Mouse (Mus musculus): Measurements from ENCODE around the gene Fam155a. TPM values are rescaled to one million over a fixed set of nuclear protein-coding genes. Genes with fewer than 3 reads are reported as not detected.

The Fam155a gene
- polyA plus RNA-seq, 1 experiment from 2014 or later: 0.41 TPM

DNA sequence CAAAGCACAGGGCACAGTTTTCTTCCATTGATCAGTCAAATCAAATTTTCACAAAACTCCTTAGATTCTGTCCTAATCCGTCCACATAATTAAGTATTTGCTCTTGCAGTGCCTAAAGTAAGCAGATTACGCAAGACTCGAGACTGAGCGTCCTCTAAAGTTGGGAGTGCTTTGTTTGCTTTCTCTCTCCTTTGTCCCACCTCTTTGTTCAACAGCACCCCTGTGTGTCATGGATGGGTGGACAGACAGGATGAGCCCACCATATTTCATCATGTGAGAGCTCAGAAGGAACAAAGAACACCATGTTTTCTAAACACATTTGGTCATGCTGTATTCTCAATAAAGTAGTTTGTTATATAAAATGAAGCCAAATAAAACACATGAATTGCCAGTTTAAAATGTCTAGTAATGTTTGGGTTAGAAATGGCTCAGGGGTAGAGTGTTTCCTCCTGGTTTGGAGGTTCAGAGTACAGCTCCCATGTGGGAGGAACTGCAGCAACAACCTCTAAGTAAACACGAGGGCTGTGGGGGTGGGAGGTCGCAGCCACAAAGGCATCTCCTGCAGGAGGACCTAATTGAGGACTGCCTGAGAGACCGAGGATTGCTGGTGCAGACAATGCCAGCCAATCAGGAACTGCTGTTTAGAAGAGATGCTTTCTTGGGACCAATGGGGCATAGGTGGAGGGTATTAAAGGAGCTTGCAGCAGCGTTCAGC, 482.8 kb downstream of the Fam155a start:
- DNase-seq (ENCODE audit: low spot score) (no peak), ATAC-seq (replicated peaks; ENCODE audit: low FRiP score) (no peak)
- no peaks in the 10 kb centered on the region for H3K27me3 ChIP-seq (replicated peaks; ENCODE audit: control insufficient read depth, insufficient read depth, low read length)
- no peak overlapping the region for H3K4me3 ChIP-seq (ENCODE audit: low read depth, low read length)
- no peak overlapping the region for H3K27ac ChIP-seq (ENCODE audit: low read depth, low read length)
- no peaks in the 10 kb centered on the region for H3K4me1 ChIP-seq (replicated peaks; ENCODE audit: control insufficient read depth, insufficient read depth, low read length)
- H3K9me3 ChIP-seq (ENCODE audit: control insufficient read depth, low read length): no peaks in the 10 kb centered on the region
- H3K36me3 ChIP-seq (ENCODE audit: control insufficient read depth, insufficient read depth, low read length): no peaks in the 10 kb centered on the region
- H3K9ac ChIP-seq (ENCODE audit: low read depth, low read length): no peak overlapping the region
- no peak overlapping the region for H3K4me2 ChIP-seq
- WGBS: 55% methylated on average over 8 of the region's 8 CpGs

DNA sequence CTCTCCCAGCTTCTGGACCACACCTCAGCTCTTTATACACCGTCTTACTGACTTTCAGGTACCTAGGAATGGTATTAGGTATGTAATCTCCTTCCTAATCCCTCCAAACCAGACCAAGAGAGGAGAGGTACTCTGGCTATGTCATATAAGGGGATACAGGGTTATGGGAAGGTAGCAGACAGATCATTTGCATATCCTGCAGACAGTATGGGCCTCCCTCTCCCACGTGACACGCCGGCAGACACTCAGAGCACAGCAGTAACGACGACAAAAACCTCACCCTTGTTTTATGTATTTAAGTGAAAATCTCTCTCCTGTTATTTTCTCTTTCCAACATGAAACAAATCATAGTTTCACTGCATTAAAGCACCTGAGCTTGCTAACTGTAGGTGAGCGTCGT, 496.8 kb downstream of the Fam155a start:
- Histone ChIP-seq H3K27ac (ENCODE audit: low read depth, low read length) (no peak overlapping the region), H3K36me3 (ENCODE audit: control insufficient read depth, insufficient read depth, low read length) (no peaks in the 10 kb centered on the region), H3K4me1 (replicated peaks; ENCODE audit: control insufficient read depth, insufficient read depth, low read length) (no peaks in the 10 kb centered on the region), H3K4me3 (ENCODE audit: low read depth, low read length) (no peak overlapping the region), H3K9ac (ENCODE audit: low read depth, low read length) (no peak overlapping the region), H3K9me3 (ENCODE audit: control insufficient read depth, low read length) (no peaks in the 10 kb centered on the region), H3K4me2 (no peak overlapping the region), H3K27me3 (replicated peaks; ENCODE audit: control insufficient read depth, insufficient read depth, low read length) (no peaks in the 10 kb centered on the region)
- ATAC-seq (replicated peaks; ENCODE audit: low FRiP score) (no peak), DNase-seq (ENCODE audit: low spot score) (no peak)
- WGBS: 78% methylated on average over 8 of the region's 8 CpGs

DNA sequence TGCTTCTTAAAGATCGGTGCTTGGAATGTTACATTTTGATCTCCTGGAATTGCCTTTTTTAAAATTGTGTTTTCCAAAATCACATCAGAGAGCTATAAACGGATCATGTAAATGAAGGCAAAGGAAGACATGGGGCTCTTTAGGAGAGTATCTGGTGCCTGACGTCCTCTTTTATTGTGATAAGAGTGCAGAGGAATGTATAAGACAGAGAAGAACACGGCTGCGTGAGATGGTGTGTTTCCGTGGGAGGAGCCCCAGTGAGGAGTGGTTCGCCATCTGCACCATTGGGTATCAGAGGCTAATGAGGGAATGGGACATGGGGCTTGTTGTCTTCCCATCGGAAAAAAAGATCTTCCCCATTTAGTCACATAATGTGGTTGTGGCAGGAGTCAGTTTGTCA, 506.6 kb downstream of the Fam155a start:
- ATAC-seq (replicated peaks; ENCODE audit: low FRiP score): no peak
- no peaks in the 10 kb centered on the region for H3K36me3 ChIP-seq (ENCODE audit: control insufficient read depth, insufficient read depth, low read length)
- 76% methylated on average over 8 of the region's 8 CpGs for WGBS

DNA sequence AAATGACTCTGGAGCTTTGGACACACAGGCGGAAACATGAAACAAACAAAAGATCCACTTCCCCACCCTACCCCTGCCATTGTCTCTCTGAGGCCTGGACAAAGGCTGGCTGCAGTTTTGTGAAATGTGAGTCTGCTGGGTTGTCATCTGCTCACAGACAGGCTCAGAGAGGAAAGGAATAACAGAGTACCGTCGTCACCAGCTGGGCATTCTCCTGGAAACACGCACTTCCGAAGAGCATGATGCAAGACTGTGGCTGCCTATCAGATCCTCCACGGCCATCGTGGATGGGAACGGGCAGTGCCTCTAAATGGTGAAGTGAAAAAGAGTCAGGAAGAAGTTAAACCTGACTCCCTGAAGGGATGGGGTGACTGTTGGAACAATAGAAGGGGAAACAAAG, 509.4 kb downstream of the Fam155a start:
- Histone ChIP-seq H3K4me3 (ENCODE audit: low read depth, low read length) (no peak overlapping the region), H3K27ac (ENCODE audit: low read depth, low read length) (no peak overlapping the region), H3K4me1 (replicated peaks; ENCODE audit: control insufficient read depth, insufficient read depth, low read length) (no peaks in the 10 kb centered on the region), H3K36me3 (ENCODE audit: control insufficient read depth, insufficient read depth, low read length) (no peaks in the 10 kb centered on the region), H3K9me3 (ENCODE audit: control insufficient read depth, low read length) (no peaks in the 10 kb centered on the region), H3K27me3 (replicated peaks; ENCODE audit: control insufficient read depth, insufficient read depth, low read length) (no peaks in the 10 kb centered on the region), H3K4me2 (no peak overlapping the region), H3K9ac (ENCODE audit: low read depth, low read length) (no peak overlapping the region)
- ATAC-seq (replicated peaks; ENCODE audit: low FRiP score): no peak
- no peak for DNase-seq (ENCODE audit: low spot score)
- WGBS: 66% methylated on average over 8 of the region's 8 CpGs

More for the DNA sequence above, 506.6 kb downstream of the Fam155a start:
- H3K9me3 ChIP-seq (ENCODE audit: control insufficient read depth, low read length): no peaks in the 10 kb centered on the region
- no peak overlapping the region for H3K27ac ChIP-seq (ENCODE audit: low read depth, low read length)
- no peak overlapping the region for H3K4me2 ChIP-seq
- DNase-seq (ENCODE audit: low spot score): no peak
- no peaks in the 10 kb centered on the region for H3K4me1 ChIP-seq (replicated peaks; ENCODE audit: control insufficient read depth, insufficient read depth, low read length)
- H3K27me3 ChIP-seq (replicated peaks; ENCODE audit: control insufficient read depth, insufficient read depth, low read length): no peaks in the 10 kb centered on the region
- H3K9ac ChIP-seq (ENCODE audit: low read depth, low read length): no peak overlapping the region
- H3K4me3 ChIP-seq (ENCODE audit: low read depth, low read length): no peak overlapping the region

DNA sequence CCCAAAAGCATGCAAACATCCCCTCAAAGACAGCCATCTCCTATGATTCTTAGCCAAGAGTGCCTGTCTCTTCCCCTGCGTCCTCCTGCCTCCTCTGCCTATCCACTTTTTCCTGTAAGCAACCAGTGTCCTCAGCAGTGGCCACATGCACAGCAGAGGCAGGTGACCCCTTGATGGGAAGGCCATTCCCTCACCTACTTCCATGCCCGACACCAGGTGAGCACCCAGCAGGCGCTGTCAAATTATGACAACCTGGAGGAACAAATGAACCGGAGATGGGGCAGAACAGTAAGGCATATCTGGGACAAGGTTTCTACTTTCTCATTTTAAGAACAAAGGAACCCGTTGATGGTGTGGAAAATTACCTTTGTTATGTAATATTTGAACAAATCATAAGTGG, 515.6 kb downstream of the Fam155a start:
- Histone ChIP-seq H3K4me3 (ENCODE audit: low read depth, low read length) (no peak overlapping the region), H3K36me3 (ENCODE audit: control insufficient read depth, insufficient read depth, low read length) (no peaks in the 10 kb centered on the region), H3K4me1 (replicated peaks; ENCODE audit: control insufficient read depth, insufficient read depth, low read length) (no peaks in the 10 kb centered on the region), H3K9me3 (ENCODE audit: control insufficient read depth, low read length) (no peaks in the 10 kb centered on the region), H3K27ac (ENCODE audit: low read depth, low read length) (no peak overlapping the region), H3K9ac (ENCODE audit: low read depth, low read length) (no peak overlapping the region), H3K4me2 (no peak overlapping the region), H3K27me3 (replicated peaks; ENCODE audit: control insufficient read depth, insufficient read depth, low read length) (no peaks in the 10 kb centered on the region)
- DNase-seq (ENCODE audit: low spot score) (no peak), ATAC-seq (replicated peaks; ENCODE audit: low FRiP score) (no peak)
- WGBS: 79% methylated on average over 5 of the region's 5 CpGs

DNA sequence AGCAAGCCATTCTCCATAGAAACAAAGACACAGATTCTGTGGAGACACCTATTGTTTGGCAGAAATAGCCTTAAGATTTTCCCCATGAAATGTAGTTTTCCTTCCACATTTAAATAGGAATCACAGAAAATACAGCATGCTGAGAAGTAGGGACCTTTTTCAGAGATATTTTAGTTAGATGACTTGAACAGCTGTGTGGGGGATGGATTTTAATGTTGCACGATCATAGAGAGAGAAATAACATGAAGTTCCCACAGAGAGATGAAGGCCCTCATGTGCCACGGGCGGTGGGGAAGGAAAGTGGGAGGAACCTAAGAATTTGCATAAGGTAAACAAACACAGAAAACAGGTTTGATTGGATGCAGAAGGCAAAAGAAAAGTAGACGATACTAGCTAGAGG, 518.0 kb downstream of the Fam155a start:
- H3K27me3 ChIP-seq (replicated peaks; ENCODE audit: control insufficient read depth, insufficient read depth, low read length): no peaks in the 10 kb centered on the region
- H3K4me3 ChIP-seq (ENCODE audit: low read depth, low read length): no peak overlapping the region
- WGBS: 69% methylated on average over 4 of the region's 4 CpGs
- no peaks in the 10 kb centered on the region for H3K9me3 ChIP-seq (ENCODE audit: control insufficient read depth, low read length)
- H3K4me1 ChIP-seq (replicated peaks; ENCODE audit: control insufficient read depth, insufficient read depth, low read length): no peaks in the 10 kb centered on the region
- no peak overlapping the region for H3K9ac ChIP-seq (ENCODE audit: low read depth, low read length)
- H3K27ac ChIP-seq (ENCODE audit: low read depth, low read length): no peak overlapping the region
- ATAC-seq (replicated peaks; ENCODE audit: low FRiP score) (no peak), DNase-seq (ENCODE audit: low spot score) (no peak)
- H3K4me2 ChIP-seq: no peak overlapping the region
- H3K36me3 ChIP-seq (ENCODE audit: control insufficient read depth, insufficient read depth, low read length): no peaks in the 10 kb centered on the region

DNA sequence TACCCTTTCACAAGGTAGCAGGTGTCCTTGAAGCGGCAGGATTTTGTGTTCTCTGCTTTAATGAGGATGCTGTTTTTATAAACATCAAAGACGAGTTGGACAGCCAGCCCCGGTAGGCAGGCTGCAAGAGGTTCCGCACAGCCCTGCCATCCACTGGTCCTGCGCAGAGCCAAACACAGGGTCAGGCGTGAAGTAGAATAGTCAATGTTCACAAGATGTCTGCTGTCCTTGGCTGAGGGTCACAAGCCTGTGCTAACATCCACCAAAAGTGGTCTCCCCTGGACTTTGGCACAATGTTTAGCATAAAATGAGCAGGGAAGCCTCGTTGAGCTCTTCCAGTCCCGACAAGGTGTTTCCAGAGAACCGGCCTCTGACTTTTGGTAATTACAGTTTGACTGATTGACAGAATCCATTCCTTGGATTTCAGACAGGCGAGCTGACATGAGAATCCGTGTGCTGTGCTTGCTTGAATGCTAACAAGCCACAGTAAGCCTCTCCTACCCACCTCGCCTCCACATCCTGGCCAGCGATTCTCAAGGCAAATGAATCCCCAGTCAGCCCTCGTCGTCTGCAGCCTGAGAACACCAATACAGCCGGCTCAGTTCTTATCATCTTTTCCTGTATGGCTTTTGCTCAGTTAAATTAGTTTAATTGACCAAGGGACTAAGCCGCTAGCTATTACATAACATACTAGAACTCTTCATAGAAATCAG, 522.7 kb downstream of the Fam155a start:
- H3K4me3 ChIP-seq (ENCODE audit: low read depth, low read length): no peak overlapping the region
- no peak for DNase-seq (ENCODE audit: low spot score)
- 69% methylated on average over 17 of the region's 17 CpGs for WGBS

DNA sequence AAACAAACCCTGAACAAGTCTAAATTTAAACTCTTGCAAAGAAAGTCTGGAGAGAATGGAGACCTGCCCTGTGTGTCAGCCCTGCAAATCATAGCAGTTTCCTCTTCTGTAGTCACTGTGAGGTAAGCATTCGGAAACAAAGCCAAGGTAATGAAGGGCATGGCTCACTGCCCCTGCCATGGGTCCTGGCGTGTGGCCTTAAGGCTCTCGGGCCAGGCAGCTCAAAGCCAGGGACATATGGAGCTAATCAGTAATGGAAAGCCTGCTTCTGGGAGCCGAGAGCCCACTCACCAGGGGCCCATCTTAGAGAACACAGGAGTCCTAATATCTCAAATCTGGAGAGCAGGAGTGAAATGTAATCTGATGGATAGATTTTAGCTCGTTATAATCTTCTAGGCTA, 525.0 kb downstream of the Fam155a start:
- DNase-seq (ENCODE audit: low spot score) (no peak), ATAC-seq (replicated peaks; ENCODE audit: low FRiP score) (no peak)
- Histone ChIP-seq H3K9me3 (ENCODE audit: control insufficient read depth, low read length) (no peaks in the 10 kb centered on the region), H3K9ac (ENCODE audit: low read depth, low read length) (no peak overlapping the region), H3K4me2 (no peak overlapping the region), H3K27me3 (replicated peaks; ENCODE audit: control insufficient read depth, insufficient read depth, low read length) (no peaks in the 10 kb centered on the region), H3K4me3 (ENCODE audit: low read depth, low read length) (no peak overlapping the region), H3K4me1 (replicated peaks; ENCODE audit: control insufficient read depth, insufficient read depth, low read length) (no peaks in the 10 kb centered on the region), H3K36me3 (ENCODE audit: control insufficient read depth, insufficient read depth, low read length) (no peaks in the 10 kb centered on the region), H3K27ac (ENCODE audit: low read depth, low read length) (no peak overlapping the region)
- 56% methylated on average over 5 of the region's 5 CpGs for WGBS

More for the DNA sequence above, 522.7 kb downstream of the Fam155a start:
- no peak overlapping the region for H3K4me2 ChIP-seq
- ATAC-seq (replicated peaks; ENCODE audit: low FRiP score): no peak
- no peak overlapping the region for H3K27ac ChIP-seq (ENCODE audit: low read depth, low read length)
- H3K4me1 ChIP-seq (replicated peaks; ENCODE audit: control insufficient read depth, insufficient read depth, low read length): no peaks in the 10 kb centered on the region
- H3K27me3 ChIP-seq (replicated peaks; ENCODE audit: control insufficient read depth, insufficient read depth, low read length): no peaks in the 10 kb centered on the region
- no peaks in the 10 kb centered on the region for H3K36me3 ChIP-seq (ENCODE audit: control insufficient read depth, insufficient read depth, low read length)
- H3K9ac ChIP-seq (ENCODE audit: low read depth, low read length): no peak overlapping the region
- H3K9me3 ChIP-seq (ENCODE audit: control insufficient read depth, low read length): no peaks in the 10 kb centered on the region

DNA sequence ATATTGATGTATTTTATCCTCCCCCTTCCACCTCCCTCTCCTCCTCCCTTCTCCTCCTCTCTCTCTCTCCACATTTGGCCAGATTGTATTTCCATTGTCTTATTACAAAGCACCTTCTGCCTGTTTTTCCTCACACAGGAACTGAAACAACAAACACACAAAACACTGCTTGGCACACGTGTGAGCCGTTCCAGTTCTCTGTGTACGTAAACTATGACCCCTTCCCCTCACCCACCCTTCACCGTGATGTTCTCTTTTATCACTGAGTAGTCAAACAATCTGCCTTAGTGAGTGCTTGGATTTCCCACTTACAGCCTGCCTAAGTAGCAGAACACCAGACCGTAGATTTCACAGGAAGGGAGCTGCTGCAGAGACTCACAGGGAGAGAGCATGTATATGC, 530.0 kb downstream of the Fam155a start:
- Histone ChIP-seq H3K9me3 (ENCODE audit: control insufficient read depth, low read length) (no peaks in the 10 kb centered on the region), H3K36me3 (ENCODE audit: control insufficient read depth, insufficient read depth, low read length) (no peaks in the 10 kb centered on the region), H3K4me2 (no peak overlapping the region), H3K9ac (ENCODE audit: low read depth, low read length) (no peak overlapping the region), H3K4me3 (ENCODE audit: low read depth, low read length) (no peak overlapping the region), H3K27me3 (replicated peaks; ENCODE audit: control insufficient read depth, insufficient read depth, low read length) (no peaks in the 10 kb centered on the region), H3K4me1 (replicated peaks; ENCODE audit: control insufficient read depth, insufficient read depth, low read length) (no peaks in the 10 kb centered on the region), H3K27ac (ENCODE audit: low read depth, low read length) (no peak overlapping the region)
- DNase-seq (ENCODE audit: low spot score) (no peak), ATAC-seq (replicated peaks; ENCODE audit: low FRiP score) (no peak)
- 49% methylated on average over 5 of the region's 5 CpGs for WGBS

Data from liver, embryonic 11.5 days (tissue).